Mouse (Mus musculus): ENCODE data around the gene Znhit1. TPM values are rescaled to one million over a fixed set of nuclear protein-coding genes. Genes with fewer than 3 reads are reported as not detected.
"Not testable (repeated sequence)": the region's sequence is repeated elsewhere in the genome, so short reads cannot be mapped to it uniquely, and the experiment has no call there.

Gene Znhit1
- polyA plus RNA-seq, 1 experiment from 2014 or later: 83.5 TPM

DNA sequence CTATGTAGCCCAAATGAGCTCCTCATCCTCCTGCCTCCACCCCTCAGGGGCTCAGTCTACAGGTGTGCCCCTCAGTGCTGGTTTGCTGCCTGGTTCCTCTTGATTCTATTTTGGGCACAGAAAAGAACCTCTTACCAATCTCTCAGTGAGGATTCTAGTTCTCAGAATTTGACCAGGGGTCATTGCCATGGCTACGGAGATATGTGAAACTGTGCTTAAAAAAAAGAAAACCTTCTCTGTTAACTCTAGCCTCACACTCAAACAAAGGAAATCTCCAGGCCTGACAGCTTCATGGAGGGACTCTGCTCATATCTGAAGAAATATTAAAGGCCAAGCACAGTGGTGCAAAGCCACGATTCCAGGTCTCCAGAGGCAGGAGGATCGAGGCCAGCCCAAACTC lies 45.0 kb downstream of the Znhit1 start:
- H3K4me3 ChIP-seq (ENCODE audit: control insufficient read depth in 1 of 2, insufficient read depth in 1 of 2, low read depth in 1 of 2, low read length in 2 of 2): no peak overlapping the region
- peaks cover 0 to 2% of the 10 kb centered on the region in 2 experiments; a peak in 1 of 4 replicates for H3K4me1 ChIP-seq (ENCODE audit: control insufficient read depth in 2 of 2, insufficient read depth in 2 of 2, low read length in 2 of 2)
- no peaks in the 10 kb centered on the region for H3K9me3 ChIP-seq (ENCODE audit: control insufficient read depth, low read length)
- no peak overlapping the region for H3K27ac ChIP-seq (replicated peaks in 1 of 2; ENCODE audit: control insufficient read depth in 1 of 2, insufficient read depth in 1 of 2, low read depth in 2 of 2, low read length in 2 of 2)
- 62% methylated on average over 3 of the region's 3 CpGs for WGBS
- H3K9ac ChIP-seq (ENCODE audit: low read length): no peak overlapping the region
- H3K4me2 ChIP-seq (ENCODE audit: low read length): no peak overlapping the region
- H3K27me3 ChIP-seq (ENCODE audit: control insufficient read depth, insufficient read depth, low read length): no peaks in the 10 kb centered on the region
- no peaks in the 10 kb centered on the region for H3K36me3 ChIP-seq (ENCODE audit: control insufficient read depth, insufficient read depth, low read length)
- no peak for ATAC-seq (ENCODE audit: insufficient number of reproducible peaks, insufficient read depth, low FRiP score, low read depth)

DNA sequence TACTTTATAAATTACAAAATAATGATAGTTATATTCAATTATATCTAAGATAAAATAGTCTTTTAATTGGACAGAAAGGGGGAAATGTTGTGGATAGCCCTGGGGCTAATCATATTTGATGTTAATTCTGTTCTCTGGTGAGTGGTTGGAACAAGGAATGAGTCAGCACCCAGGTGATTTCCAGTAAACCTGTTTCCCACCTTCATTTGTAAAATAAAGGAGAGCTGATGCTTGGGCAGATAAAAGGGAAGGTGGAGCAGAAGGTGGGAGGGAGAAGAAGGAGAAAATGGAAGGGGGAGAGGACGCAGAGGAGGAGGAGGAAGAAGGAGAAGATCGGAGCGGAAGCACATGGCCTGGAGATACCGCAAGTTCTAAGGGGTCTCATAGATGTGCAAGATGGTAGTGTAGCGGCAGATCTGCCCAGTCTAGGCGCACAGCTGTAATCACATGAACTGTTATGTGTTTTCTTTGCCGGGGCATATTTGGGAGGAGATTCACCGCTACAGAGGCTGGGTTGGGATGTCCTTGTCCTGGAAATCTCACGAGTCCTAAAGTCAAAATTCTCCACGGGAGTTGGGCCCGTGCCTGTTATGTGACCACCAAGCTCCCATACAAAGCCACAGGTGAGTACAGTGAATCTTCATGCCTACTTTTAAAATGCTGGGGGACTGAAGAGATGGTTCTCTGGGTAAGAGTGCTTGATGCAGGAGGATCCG lies 46.8 kb downstream of the Znhit1 start:
- H3K4me3 ChIP-seq (ENCODE audit: control insufficient read depth in 1 of 2, insufficient read depth in 1 of 2, low read depth in 1 of 2, low read length in 2 of 2): no peak overlapping the region
- H3K27me3 ChIP-seq (ENCODE audit: control insufficient read depth, insufficient read depth, low read length): no peaks in the 10 kb centered on the region
- no peak overlapping the region for H3K9ac ChIP-seq (ENCODE audit: low read length)
- ATAC-seq (ENCODE audit: insufficient number of reproducible peaks, insufficient read depth, low FRiP score, low read depth): no peak
- 81% methylated on average over 12 of the region's 12 CpGs for WGBS
- H3K9me3 ChIP-seq (ENCODE audit: control insufficient read depth, low read length): no peaks in the 10 kb centered on the region
- H3K36me3 ChIP-seq (ENCODE audit: control insufficient read depth, insufficient read depth, low read length): no peaks in the 10 kb centered on the region
- no peak overlapping the region for H3K27ac ChIP-seq (replicated peaks in 1 of 2; ENCODE audit: control insufficient read depth in 1 of 2, insufficient read depth in 1 of 2, low read depth in 2 of 2, low read length in 2 of 2)
- H3K4me1 ChIP-seq (ENCODE audit: control insufficient read depth in 2 of 2, insufficient read depth in 2 of 2, low read length in 2 of 2): peaks cover 0 to 2% of the 10 kb centered on the region in 2 experiments; a peak in 1 of 4 replicates
- no peak overlapping the region for H3K4me2 ChIP-seq (ENCODE audit: low read length)

DNA sequence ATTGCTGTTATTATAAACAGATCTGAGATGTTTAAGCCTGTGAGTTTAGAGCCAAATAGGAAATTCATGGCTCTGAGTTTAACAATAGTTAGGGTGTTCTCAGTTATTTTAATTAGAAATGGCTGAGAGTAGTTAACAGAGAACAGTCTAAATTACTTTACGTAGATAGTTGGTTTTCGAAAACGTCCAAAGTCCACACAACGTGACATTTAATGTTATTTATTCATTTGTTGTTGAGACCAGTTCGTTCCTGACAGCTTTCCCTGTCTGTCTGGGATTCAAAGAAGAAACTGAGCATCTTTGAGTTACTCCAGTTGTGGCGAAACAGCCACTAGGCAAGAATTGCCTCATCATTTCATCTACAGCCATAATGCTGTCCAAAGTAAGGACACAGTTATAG lies 47.8 kb downstream of the Znhit1 start:
- H3K9ac ChIP-seq (ENCODE audit: low read length); H3K4me1 ChIP-seq (ENCODE audit: control insufficient read depth in 2 of 2, insufficient read depth in 2 of 2, low read length in 2 of 2); H3K27ac ChIP-seq (replicated peaks in 1 of 2; ENCODE audit: control insufficient read depth in 1 of 2, insufficient read depth in 1 of 2, low read depth in 2 of 2, low read length in 2 of 2); H3K36me3 ChIP-seq (ENCODE audit: control insufficient read depth, insufficient read depth, low read length); H3K4me3 ChIP-seq (ENCODE audit: control insufficient read depth in 1 of 2, insufficient read depth in 1 of 2, low read depth in 1 of 2, low read length in 2 of 2); H3K27me3 ChIP-seq (ENCODE audit: control insufficient read depth, insufficient read depth, low read length); H3K4me2 ChIP-seq (ENCODE audit: low read length); H3K9me3 ChIP-seq (ENCODE audit: control insufficient read depth, low read length); ATAC-seq (ENCODE audit: insufficient number of reproducible peaks, insufficient read depth, low FRiP score, low read depth): not testable (repeated sequence)
- WGBS: 85% methylated on average over 6 of the region's 6 CpGs

DNA sequence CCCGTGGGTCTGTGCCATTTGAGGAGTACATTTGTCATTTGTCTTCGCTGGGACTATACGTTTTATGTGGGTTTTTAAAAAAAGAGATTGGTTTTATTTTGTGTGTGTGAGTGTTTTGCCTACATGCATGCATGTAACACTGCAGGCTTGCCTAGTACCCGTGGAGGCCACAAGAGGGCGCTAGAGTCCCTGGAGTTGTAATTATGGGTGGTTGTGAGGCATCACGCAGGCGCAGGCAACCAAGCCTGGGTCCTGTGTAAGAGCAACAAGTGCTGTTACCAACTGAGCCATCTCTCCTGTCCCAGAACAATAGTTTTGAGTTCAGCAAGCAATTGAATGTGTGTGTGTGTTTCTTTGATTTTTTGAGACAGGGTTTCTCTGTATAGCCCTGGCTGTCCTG lies 48.5 kb downstream of the Znhit1 start:
- 62% methylated on average over 7 of the region's 7 CpGs for WGBS
- H3K27ac ChIP-seq (replicated peaks in 1 of 2; ENCODE audit: control insufficient read depth in 1 of 2, insufficient read depth in 1 of 2, low read depth in 2 of 2, low read length in 2 of 2): no peak overlapping the region
- no peak overlapping the region for H3K4me2 ChIP-seq (ENCODE audit: low read length)

DNA sequence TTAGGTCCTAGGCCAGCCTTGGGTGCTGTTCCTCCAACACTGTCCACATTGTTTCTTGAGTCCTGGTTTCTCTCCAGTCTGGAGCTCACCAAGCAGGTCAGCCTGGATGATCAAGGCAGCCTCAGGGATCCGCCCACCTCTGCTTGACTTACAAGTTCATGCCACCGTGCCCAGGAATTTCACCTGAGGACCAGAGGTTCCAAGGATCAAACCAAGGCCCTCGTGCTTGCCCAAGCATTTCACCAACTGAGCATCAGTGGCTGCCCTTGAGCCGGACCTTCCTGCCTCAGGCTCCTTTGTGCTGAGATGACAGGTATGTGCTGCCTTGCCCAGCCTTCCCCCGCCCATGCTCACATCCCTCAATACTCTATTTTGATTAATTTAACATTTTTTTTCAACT lies 50.2 kb downstream of the Znhit1 start:
- no peak overlapping the region for H3K27ac ChIP-seq (replicated peaks in 1 of 2; ENCODE audit: control insufficient read depth in 1 of 2, insufficient read depth in 1 of 2, low read depth in 2 of 2, low read length in 2 of 2)
- no peaks in the 10 kb centered on the region for H3K36me3 ChIP-seq (ENCODE audit: control insufficient read depth, insufficient read depth, low read length)
- no peak overlapping the region for H3K9ac ChIP-seq (ENCODE audit: low read length)
- H3K4me2 ChIP-seq (ENCODE audit: low read length): no peak overlapping the region
- H3K4me3 ChIP-seq (ENCODE audit: control insufficient read depth in 1 of 2, insufficient read depth in 1 of 2, low read depth in 1 of 2, low read length in 2 of 2): no peak overlapping the region
- no peak for ATAC-seq (ENCODE audit: insufficient number of reproducible peaks, insufficient read depth, low FRiP score, low read depth)
- 85% methylated on average over 5 of the region's 5 CpGs for WGBS
- peaks cover 0 to 2% of the 10 kb centered on the region in 2 experiments; a peak in 1 of 4 replicates for H3K4me1 ChIP-seq (ENCODE audit: control insufficient read depth in 2 of 2, insufficient read depth in 2 of 2, low read length in 2 of 2)
- no peaks in the 10 kb centered on the region for H3K27me3 ChIP-seq (ENCODE audit: control insufficient read depth, insufficient read depth, low read length)
- H3K9me3 ChIP-seq (ENCODE audit: control insufficient read depth, low read length): no peaks in the 10 kb centered on the region

More for the DNA sequence above, 48.5 kb downstream of the Znhit1 start:
- no peak for ATAC-seq (ENCODE audit: insufficient number of reproducible peaks, insufficient read depth, low FRiP score, low read depth)
- Histone ChIP-seq H3K27me3 (ENCODE audit: control insufficient read depth, insufficient read depth, low read length) (no peaks in the 10 kb centered on the region), H3K4me3 (ENCODE audit: control insufficient read depth in 1 of 2, insufficient read depth in 1 of 2, low read depth in 1 of 2, low read length in 2 of 2) (no peak overlapping the region), H3K9me3 (ENCODE audit: control insufficient read depth, low read length) (no peaks in the 10 kb centered on the region), H3K9ac (ENCODE audit: low read length) (no peak overlapping the region), H3K36me3 (ENCODE audit: control insufficient read depth, insufficient read depth, low read length) (no peaks in the 10 kb centered on the region), H3K4me1 (ENCODE audit: control insufficient read depth in 2 of 2, insufficient read depth in 2 of 2, low read length in 2 of 2) (peaks cover 0 to 2% of the 10 kb centered on the region in 2 experiments; a peak in 1 of 4 replicates)

DNA sequence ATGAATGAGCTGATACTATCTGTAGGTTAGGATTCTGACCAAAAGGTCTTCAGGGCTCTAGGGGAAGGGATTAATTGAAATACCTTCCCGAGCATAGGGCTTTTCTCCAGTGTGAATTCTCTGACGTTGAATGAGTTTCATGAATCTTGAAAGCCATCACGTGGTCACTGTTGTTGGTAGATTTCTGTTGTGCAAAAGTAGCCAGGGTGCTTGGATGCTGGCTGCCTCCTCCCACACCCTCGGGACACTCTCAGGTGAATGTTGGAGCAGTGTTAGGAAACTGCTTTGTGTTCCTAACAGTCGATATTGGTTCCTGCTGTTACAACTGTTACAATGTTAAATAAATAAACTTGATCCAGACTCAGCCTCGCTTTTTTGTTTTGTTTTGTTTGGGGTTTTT lies 51.1 kb downstream of the Znhit1 start:
- Histone ChIP-seq H3K9ac (ENCODE audit: low read length) (no peak overlapping the region), H3K4me1 (ENCODE audit: control insufficient read depth in 2 of 2, insufficient read depth in 2 of 2, low read length in 2 of 2) (no peaks in the 10 kb centered on the region), H3K27ac (replicated peaks in 1 of 2; ENCODE audit: control insufficient read depth in 1 of 2, insufficient read depth in 1 of 2, low read depth in 2 of 2, low read length in 2 of 2) (no peak overlapping the region), H3K27me3 (ENCODE audit: control insufficient read depth, insufficient read depth, low read length) (no peaks in the 10 kb centered on the region), H3K4me3 (ENCODE audit: control insufficient read depth in 1 of 2, insufficient read depth in 1 of 2, low read depth in 1 of 2, low read length in 2 of 2) (no peak overlapping the region), H3K36me3 (ENCODE audit: control insufficient read depth, insufficient read depth, low read length) (no peaks in the 10 kb centered on the region), H3K9me3 (ENCODE audit: control insufficient read depth, low read length) (no peaks in the 10 kb centered on the region), H3K4me2 (ENCODE audit: low read length) (no peak overlapping the region)
- WGBS: 78% methylated on average over 6 of the region's 6 CpGs
- no peak for ATAC-seq (ENCODE audit: insufficient number of reproducible peaks, insufficient read depth, low FRiP score, low read depth)

DNA sequence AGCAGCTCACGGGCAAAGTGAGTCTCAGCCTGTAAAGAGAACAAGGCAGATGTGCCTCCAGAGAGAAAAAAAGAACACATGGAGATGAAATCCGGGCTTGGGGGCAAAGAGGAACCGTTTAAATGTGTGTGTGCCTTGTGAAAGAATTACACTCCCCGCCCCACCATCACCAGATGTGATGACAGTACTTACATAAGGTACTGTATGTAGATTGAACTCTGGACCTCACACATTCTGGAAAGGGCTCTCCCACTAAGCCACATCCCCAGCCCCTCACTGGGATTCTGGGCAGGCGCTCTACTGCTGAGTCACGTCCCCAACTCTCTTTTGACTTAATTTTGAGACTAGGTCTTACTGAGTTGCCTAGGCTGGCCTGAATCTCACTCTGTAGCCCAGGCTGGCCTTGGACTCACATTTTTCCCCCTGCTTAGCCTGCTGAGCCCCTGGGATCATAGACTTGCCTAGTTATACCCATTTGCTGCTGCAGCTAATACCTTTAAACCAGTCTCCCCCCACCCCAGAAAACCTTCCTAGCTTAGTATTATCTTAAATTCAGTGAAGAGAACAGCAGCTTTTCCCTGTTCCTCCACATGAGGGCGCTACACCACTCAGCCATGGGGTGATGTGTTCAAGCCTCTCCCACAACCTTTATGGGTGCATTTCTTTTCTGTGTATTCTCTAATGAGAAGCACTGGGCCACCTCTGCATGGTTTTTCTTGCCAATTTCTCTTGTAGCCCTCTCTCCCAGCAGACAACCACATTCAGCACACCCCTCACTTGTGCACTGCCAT lies 51.7 kb downstream of the Znhit1 start:
- H3K36me3 ChIP-seq (ENCODE audit: control insufficient read depth, insufficient read depth, low read length): no peaks in the 10 kb centered on the region
- no peaks in the 10 kb centered on the region for H3K4me1 ChIP-seq (ENCODE audit: control insufficient read depth in 2 of 2, insufficient read depth in 2 of 2, low read length in 2 of 2)
- whole genome bisulfite sequencing: 53% methylated on average over 7 of the region's 7 CpGs
- no peak overlapping the region for H3K4me3 ChIP-seq (ENCODE audit: control insufficient read depth in 1 of 2, insufficient read depth in 1 of 2, low read depth in 1 of 2, low read length in 2 of 2)
- H3K27me3 ChIP-seq (ENCODE audit: control insufficient read depth, insufficient read depth, low read length): no peaks in the 10 kb centered on the region
- H3K9ac ChIP-seq (ENCODE audit: low read length): no peak overlapping the region
- no peak overlapping the region for H3K4me2 ChIP-seq (ENCODE audit: low read length)
- no peak for ATAC-seq (ENCODE audit: insufficient number of reproducible peaks, insufficient read depth, low FRiP score, low read depth)
- H3K27ac ChIP-seq (replicated peaks in 1 of 2; ENCODE audit: control insufficient read depth in 1 of 2, insufficient read depth in 1 of 2, low read depth in 2 of 2, low read length in 2 of 2): no peak overlapping the region
- no peaks in the 10 kb centered on the region for H3K9me3 ChIP-seq (ENCODE audit: control insufficient read depth, low read length)
